Mouse (Mus musculus) urinary bladder, adult 18-20 months (tissue): ENCODE measurements at regions not wholly inside any gene's neighbourhood (a gene's known extent, or its start where the extent isn't known, plus 50 kb on each side); places are given as distances from the start of the nearest gene placed in this dataset.
A peak's percentile ranks its signal among the peaks of the same experiment; 100 is the strongest.
"Not testable (repeated sequence)": the region's sequence is repeated elsewhere in the genome, so short reads cannot be mapped to it uniquely, and the experiment has no call there.

ENCODE experiments used
- DNase-seq, 2 experiments: peaks; one replicate each; pipeline ENCODE4 v3.0.0; 2022; ENCODE audit warnings: low spot score in 2 of 2, mixed read lengths in 2 of 2

DNA sequence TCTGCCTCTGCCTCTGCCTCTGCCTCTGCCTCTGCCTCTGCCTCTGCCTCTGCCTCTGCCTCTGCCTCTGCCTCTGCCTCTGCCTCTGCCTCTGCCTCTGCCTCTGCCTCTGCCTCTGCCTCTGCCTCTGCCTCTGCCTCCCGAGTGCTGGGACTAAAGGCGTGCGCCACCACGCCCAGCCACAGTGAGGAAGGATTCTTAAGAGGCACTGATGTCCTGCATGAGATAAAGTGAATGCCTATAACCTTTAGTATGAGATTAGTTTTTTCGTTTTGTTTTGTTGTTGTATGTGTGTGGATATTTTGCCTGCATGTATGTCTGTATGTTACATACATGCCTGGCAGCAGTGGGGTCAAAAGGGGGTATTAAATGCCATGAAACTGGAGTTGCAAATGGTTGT lies 63.2 kb downstream of the Hlx start:
- DNase-seq, result not testable (repeated sequence)

DNA sequence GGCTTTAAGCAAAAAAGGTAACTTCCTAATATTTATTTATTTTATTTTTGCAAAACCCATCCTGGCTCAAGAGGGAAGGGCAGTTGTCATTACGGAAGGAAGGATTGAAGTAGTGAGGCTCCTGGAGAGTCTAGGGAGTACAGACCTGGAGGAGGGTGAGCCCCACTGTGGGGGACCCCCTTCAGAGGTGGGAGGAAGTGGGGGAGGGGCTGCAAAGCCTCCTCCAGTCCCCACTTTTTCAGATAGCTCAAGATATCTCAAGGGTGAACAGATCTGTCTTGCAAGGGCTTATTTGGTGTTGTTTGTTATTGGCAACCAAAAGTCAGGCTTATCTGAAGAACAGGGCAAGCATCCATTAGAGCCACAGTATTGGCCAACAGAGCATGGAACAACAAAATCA lies 64.0 kb downstream of the Hlx start:
- no peak for DNase-seq

DNA sequence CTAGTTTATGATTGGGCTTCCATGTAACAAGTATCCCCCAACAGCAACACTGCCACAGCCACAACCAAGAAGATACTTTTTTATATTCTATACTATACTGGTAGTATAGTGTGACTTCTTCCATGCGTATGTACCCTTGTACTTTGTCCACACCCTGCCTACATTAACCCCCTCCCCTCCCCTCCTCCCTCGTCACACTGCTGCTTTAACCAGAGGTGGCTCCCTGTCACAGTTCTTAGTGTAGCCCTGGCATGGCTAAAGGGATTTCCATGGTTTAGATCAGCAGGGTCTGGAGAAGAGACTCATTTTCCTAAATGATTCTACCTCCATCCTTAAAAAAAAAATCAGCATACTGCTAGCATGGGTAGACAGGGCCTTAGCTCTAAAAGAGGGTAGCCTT lies 64.4 kb downstream of the Hlx start:
- no peak for DNase-seq

DNA sequence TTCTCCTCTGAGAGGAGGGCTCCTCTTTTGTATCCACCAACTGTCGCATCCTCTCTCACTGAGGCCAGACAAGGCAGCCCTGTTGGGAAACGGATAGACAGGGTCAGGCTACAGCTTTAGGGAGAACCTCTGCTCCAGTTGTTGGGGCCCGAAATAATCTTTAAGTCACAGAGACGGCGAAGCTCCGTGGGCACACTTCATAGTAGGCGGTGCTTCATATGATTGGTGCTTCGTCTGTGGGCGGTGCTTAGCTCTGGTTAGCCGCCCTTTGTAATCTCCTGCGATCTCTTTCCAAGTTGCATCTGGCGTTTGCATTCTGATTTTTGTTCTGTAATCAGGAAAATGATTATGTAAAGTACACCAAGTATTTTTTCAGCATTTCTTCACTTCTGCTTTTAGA lies 67.2 kb downstream of the Hlx start:
- DNase-seq, result no peak

DNA sequence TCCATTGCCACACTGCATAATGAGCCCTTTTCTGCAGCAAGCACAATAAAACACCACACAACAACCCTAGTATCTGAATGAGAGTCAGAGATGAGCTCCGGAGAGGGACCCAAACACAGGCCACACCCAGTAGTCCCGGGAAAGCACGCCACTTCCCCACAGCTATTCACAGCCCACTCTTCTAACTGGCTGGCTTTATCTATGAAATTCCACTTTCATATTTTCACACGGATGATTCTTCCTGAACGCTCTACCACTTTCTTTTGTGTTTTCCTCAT lies 68.4 kb downstream of the Hlx start:
- no peak for DNase-seq

DNA sequence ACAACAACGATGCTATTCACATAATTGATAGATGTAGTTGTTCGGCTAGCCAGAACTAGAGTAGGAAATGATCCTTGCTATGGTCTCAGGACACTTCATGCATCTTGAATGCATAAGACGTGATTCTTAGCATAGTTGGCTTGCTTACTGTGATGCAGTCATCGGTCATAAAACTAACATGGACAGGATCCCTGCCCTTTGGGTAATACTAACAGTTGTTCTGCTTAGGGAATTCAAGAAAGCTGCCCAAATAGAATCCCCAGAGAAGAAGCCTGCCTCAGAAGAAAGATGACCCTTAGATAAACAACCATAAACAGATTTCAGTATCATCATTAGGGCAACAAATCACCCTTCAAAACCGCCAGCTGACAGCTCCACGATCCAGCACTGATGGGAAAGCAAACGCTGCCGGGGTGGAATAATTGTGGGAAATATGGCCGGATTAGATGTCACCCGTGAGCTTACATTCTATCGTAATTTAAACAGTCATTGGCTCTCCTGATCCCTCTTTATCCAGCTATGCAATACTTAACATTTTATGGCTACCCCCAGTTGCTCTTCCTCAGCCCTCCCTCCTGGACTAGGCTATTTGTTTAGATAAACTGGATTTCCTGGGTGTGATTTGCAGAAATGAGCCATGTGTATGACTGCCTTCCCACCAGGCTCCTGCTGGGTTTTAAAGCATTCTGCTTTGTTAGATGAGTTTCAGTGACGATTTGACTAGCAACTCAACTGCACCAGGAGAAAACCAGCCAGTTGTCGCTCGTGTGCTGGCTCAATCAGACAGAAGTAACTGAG lies 68.9 kb downstream of the Hlx start:
- no peak for DNase-seq

DNA sequence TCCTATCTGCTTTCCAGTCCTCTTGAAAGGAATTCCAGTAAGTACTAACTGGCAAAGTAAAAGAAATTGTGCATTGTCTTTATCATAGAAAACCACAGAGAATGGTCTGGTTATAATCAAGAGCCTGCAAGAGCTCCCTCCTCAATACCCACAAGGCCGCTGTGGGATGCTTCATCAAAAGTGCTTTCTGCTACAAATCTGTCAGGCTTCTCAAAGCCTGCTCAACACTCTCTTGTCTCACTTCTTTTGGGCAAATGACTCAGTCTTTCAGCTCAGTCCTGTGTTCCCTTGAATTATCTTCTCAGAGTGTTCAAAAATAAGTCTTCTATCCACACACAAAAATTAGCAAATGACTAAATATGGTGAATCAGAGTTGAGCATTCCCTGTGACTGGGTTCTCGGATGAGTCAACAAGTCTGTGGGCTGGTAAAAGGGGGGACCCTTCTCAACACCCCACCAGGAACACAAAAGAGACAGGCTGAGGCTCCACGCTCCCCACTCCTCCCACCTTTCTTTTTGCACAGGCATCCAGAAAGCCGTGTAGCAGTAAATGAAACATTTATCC lies 81.8 kb downstream of the Hlx start:
- DNase-seq, result no peak

DNA sequence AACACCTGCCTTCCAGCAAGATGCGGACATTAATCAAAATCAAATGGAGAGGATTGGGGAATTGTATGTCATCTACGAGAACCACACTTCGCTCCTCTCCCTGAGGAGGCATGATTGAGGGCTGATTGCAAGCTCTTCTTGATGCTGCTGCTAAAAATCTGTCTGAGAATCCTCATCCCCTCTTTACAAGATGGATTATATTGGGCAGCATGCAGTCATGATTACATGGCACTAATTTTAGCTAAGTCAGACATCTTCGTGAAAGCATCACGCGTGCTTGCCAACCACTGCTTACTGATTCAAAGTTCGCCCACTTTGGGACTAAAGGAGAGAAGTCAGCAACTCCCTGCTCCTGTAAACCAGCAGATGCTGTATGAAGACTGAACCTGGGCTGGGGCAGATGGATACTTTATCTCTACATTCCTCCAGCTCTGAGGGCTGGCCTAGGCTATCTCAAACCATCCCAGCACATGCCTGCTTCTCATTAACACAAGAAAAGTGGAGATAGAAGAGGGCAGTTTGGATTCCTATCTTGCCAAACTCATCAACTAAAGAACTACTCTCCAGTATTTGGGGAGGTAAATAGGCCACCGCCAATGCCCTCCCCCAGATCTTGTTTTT lies 84.4 kb downstream of the Hlx start:
- no peak for DNase-seq

DNA sequence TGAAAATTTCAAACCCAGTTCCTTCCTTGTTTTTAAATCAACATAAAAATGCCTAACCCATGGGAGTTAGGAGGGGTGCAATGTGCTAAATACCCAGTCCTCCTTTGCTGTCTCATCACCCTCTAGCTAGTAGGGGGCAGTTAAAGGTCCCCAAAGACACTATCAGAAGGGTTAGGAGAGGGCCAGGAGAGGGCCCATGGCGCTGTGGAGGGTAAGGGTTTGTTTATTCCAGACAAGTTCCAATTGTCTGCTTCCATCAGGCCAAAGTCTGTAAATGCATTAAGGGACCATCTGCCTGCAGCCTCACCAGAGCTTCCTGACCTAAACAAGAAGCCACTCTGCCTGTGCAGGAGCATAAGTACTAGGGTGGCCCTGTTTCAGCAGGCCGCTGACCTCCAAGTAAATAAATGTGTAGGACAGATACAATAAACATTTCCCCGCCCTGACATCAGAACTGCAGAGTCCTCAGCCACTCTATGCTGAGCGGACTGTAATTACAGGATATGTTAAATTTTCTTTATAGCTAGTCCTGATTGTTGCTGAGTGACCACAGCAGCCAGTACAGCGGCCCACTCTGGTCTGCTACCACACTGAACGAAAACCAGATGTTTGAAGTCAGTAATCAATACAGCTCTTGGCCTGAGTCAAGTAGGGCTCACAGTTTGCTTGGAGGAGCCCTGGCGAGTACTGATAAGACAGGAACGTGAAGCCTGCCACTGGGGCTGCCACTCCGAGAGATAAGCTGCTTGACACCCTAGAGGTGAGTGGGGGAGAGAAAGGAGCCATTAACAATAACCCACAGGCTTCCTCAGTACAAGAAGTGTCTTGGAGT lies 87.4 kb downstream of the Hlx start:
- no peak for DNase-seq

DNA sequence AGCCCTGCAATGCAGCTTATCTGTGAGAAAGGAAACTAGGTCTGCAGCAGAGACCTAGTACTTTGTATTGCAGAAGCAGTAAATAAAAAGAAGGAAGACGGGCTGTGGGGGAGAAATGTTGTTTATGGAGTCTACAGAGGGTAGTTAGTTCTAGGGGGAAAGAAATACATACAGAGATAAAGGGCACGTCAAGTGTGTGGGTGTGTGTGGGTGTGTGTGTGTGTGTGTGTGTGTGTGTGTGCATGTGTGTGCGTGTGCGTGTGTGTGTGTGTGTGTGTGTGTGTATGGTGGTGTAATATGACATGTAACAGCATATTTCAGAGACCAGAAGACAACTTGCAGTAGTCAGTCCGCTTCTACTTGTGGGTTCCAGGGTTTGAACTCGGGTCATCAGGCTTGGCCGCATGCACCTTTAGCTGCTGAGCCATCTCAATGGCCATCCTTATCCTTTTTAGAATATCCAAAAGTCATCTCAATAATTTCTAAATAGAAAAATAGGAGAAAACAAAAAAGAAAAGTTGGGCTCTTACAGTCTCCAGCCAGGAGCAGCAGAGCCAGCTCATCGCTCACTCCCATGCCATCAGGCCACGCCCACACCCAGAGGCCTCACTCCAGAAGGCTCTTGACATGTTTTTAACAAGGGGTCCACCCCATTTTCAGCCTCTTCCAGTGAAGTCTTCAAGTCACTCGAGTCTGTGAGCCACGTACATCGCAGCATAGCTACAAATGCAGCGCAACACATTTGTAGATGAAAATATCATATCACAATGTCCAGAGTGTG lies 101.5 kb downstream of the Hlx start:
- no peak for DNase-seq

DNA sequence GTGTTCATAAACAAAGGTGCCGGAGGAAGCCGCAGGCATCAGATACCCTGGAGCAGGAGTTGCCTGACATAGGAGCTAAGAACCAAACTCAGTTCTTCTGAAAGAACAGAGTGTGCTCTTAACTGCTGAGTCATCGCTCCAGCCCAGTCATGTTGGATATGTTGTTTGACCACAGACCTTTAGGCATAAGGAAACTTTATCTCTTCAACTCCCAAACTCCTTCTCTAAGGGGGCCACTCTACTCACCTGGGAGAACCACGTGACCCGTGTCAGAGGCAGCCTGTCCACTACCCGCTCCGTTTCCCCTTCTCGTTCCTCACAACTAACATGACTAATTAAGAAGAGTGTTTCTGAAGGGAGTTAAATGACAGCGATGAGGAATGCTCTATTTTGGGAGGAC lies 103.2 kb downstream of the Hlx start:
- peak; percentile 7 to 37 for DNase-seq

DNA sequence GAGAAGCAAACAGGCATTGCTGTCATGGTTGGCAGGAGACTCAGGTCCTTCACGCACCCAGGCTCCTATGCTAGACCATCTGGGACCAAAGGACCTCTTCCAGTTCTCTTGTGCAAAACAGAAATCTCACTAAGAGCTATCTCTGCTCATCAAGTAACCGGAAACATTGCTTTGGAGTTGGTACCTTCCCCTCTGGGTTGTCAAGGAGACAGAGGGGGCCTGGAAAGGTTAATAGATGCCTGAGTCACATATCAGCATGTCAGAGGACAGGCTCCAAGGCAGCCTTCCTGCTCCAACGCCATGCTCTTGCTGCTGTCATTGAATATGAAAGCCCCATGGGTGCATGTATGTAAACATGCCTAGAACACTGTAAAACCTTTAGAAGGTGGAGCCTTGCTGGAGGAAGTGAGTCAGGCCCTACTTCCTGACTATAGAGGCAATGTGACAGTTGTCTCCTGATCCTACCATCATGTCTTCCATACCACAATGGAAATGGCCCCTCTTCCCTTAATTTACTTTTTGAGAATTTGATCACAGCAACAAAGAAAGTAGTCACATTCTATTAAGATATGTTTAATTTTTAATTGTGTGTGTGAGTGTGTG lies 103.8 kb downstream of the Hlx start:
- DNase-seq, result no peak

DNA sequence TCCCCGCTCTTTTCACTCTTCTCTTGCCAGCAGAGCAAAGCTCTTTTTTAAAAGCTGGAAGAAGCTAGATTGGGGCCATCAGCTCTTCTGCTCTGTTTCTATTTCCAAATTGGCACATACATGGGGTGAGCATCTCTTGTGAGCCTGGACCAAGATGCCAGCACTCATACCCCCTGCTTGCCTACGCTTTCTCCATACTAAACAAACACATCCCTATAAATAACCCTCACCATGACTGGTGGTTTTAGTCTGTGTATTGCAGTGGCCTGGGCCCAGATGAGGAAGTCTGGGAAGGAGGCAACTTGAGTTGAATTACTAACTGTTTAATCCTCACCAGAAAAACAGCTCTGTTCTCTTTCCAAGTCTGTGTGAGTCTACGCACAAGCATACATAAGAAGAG lies 110.0 kb downstream of the Hlx start:
- DNase-seq, result peak in 1 of 2 experiments; percentile 7

DNA sequence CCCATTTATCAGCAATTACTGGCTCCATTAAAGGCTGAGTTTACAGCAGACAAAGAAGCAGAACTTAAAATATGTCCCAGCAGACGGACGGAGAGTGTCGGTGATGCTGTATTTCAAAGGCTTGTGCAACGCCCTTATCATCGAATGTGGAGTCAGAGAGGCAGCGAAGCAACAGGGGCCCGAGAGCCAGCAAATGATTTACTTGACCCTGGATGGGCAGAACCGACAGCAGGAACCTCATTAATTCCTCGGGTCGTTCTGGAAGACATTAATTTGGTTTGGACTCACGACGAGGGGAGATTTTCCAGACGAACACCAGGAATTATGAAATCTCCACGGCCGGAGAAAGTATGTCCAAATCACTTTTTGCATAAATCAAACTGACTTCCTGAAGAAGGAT lies 110.5 kb downstream of the Hlx start:
- DNase-seq, result peak in 1 of 2 experiments; percentile 49

DNA sequence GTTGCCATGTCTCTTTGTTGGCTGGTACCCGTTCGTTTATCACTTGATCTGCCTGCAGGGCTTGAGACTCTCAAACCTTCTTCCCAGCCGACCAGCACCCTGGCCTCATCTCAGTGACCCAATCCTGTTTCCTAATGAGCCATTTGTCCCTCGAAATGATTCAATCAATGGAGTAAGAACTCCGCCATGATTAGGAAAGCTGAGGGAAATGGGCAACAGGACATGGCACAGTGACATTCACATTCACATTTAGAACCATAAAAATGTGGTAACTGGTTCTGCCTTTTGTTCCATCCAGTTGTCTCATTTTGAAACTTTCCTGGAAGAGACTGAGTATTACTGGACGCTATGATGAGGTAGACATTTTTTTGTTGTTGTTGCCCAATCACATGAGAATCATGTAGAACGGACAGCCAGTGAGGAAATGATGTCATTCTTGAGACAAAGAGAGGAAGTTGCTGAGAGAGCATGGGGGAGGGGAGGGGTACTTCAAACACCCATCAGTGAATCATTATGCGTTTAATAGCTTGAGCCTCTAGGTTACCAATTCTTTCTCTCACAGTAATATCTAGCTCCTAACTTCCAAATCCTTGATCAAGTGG lies 114.5 kb downstream of the Hlx start:
- DNase-seq, result no peak

DNA sequence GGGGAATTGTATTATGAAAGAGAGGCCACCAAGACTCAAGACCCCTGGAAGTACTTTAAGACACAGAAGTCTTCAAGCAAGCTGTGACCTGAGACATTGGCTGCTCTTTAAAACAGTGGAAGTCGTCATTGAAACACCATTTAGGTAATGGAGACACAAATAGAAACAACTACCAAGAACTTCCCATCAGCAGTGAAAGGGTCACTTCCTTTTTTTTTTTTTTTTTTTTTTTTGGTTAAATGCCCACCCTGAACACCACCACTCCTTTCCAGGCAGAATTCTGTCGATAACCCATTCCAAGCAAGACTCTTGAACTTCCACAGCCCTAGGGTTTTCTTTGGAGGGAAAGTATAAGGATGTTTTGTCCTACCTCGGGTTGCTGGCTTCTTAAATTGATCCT lies 116.4 kb downstream of the Hlx start:
- DNase-seq, result no peak

DNA sequence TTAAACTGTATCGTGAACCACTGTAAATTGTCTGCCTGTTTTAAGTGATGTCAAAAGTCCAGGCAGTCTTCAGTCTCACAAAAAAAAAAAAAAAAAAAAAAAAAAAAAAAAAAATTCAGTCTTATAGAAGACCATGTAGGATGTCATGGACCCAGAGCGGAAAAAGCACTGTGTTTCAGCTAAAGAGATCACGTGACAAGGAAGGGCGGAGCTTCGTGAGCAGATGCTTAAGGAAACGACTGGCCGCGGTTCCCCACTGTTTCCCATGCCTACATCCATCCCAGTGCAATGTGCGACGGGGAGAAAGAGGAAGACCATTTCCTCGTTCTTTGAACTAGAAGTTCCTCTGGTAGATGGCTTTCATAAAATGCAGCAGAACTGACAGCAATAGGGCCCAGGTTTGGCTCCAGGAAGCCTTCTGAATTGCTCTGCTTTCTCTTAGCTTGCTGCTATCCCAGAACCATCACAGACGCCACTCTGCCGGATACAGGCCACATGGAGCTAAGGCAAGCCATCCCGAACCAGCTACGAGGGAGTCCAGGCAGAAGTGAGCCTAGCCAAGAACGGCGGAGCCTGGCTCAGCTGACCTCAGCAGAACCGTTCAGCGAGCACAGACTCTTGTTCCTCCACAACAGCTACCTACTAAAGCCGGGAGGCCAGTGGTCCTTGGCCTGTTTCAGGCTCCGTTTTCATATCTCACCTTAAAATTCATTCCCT lies 117.6 kb downstream of the Hlx start:
- DNase-seq, result no peak

DNA sequence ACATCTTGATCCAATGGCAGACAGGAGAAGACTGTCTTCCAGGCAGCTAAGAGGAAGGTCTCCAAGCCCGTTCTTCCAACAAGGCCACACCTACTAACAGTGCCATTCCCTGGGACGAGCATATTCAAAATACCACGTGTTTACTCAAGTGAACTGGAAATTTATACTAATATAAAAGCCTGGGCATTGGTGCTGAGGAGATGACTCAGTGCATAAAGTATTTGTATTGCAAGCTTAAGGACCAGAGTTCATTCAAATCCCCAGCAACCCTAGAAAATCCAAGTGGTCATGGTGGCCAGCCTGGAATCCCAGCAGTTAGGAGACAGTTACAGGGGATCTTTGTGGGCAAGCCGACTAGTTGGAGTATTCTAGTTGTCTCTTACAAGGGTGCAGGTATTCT lies 119.5 kb downstream of the Hlx start:
- no peak for DNase-seq

DNA sequence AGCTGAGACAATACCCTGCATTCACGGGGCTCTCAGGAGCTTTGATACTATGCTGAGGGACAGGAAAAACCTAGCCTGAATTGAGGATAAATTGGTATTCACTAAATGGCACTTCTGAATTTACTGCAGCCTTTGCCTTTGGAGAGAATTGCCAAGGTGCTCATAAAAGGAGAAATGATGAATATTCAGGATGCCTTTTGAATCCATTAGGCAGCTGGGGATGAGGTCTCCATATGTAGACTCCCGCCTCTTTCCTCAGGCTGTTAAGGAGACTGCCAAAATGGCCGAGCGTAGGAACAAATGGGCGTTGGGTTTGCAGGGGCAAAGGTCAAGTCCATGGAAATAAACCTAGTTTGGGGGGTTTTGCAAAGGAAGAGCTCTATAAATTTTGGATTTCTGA lies 123.5 kb downstream of the Hlx start:
- DNase-seq, result no peak

DNA sequence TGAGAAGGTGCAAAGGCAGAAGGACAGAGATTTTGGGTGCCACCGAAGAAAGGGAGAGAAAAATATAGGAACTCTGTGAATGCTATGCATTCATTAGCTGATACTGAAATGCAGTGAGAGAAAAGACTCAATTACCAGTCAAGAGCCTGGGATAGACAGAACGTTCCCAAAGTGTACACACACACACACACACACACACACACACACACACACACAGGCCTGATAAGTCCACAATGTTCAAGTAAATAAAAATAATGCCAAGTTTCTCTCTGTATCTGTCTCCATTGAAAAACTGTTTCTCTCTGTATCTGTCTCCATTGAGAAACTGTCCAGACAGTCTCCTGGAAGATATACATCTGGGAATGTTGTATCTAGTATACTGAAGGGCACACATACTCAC lies 124.1 kb downstream of the Hlx start:
- no peak for DNase-seq
